Mouse (Mus musculus) frontal cortex, postnatal 36 days (tissue): ENCODE data around the gene Pabpn1.
A peak's percentile ranks its signal among the peaks of the same experiment; 100 is the strongest.
"Not testable (repeated sequence)": the region's sequence is repeated elsewhere in the genome, so short reads cannot be mapped to it uniquely, and the experiment has no call there.

Experiments used
- DNase-seq, 2 experiments: peaks; one replicate each; pipeline ENCODE4 v3.0.0; 2022; ENCODE audit warnings: low spot score in 2 of 2

Gene Pabpn1

GRCm38 (mm10) chr14:54936831-54937160, 44.5 kb downstream of the Pabpn1 start:
- no peak for DNase-seq

DNA sequence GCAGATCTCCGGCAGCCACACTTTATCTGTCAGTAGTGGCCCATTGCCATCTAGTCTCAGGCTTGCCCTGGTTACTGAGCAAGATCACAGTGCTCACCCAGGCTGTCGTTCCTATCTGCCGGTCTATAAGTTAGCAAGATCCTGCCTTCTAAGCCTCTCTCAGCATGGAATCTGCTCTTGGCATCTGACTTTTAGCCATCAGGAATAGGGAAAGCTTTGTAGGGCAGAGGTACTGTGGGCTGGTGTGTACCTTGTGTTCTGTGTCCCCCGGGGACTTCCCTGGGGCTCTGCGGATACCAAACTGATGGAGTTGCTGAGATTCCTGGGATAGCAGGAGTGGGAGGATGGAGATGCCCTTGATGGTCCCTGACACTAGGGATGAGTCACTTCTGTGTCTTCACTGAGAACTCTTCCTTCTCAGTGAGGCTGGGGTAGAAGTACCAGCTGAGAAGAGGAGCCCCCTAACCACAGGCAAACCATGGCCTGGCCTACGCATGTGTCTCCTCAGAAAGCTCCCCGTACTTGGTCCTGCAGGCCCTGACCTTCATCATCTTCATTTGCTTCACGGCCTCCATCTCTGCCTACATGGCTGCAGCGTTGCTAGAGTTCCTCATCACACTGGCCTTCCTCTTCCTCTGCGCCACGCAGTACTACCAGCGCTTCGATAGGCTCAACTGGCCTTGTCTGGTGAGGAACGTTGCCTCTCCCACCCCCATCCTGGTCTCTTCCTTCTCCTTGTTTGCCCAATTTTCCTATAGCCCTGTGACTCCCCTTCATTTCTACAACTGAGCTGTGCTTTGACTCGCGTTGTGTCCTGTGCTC, 45.3 kb downstream of the Pabpn1 start:
- DNase-seq, result no peak

GRCm38 (mm10) chr14:54938431-54939219, 46.3 kb downstream of the Pabpn1 start:
- no peak for DNase-seq

DNA sequence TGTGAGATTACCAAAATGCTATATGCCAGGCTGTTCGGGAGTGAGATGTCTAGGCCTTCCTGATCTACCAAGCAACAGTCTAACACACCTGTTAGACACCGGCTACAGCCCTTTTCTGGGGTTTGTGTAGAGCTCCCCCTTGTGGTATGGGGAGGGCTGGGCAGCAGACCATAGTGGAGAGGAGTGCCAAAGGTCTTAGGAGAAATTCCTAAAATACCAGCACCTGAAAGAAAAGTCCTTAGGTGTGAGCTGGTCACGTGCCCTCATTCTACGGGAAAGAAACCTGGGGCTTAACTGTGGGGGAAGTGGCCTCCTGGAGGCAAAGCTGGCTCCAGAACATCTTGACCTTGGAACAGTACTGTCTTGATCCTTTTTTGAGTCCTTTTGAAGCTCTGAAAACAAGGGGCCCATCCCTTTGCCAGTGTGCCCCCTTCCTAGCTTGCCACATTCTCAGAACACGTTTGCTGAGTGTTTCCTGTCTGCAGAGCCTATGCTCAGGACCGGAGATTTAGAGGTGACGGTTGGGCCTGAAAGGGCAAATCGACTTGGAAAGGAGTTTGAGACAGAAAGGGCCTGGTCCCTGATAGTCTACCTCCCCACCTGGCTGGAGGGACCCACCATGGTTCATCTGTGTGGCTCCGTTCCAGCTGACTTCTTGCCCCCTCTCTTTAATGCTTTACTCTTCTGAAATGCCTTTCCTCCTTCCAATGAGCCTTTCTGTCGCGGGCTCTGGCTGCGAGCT, 47.3 kb downstream of the Pabpn1 start:
- DNase-seq, result peak; percentile 41 to 55

DNA sequence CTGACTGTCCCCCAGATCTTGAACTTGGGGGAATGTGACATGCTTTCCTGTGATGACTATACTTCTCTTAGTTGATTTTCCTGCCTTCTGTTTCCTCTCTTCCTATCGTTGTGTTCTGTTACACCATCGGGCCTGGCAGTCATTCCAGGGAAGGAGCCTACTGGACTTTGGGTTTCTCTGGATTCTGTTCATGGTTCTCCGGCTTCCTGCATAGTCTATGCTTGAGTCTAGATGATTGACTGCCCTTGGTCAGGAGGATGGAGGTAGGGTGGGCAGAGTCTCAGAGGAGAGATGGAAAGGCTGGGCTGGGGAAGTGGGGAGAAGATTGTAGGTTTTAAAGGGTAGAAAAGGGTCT, 47.9 kb downstream of the Pabpn1 start:
- no peak for DNase-seq

DNA sequence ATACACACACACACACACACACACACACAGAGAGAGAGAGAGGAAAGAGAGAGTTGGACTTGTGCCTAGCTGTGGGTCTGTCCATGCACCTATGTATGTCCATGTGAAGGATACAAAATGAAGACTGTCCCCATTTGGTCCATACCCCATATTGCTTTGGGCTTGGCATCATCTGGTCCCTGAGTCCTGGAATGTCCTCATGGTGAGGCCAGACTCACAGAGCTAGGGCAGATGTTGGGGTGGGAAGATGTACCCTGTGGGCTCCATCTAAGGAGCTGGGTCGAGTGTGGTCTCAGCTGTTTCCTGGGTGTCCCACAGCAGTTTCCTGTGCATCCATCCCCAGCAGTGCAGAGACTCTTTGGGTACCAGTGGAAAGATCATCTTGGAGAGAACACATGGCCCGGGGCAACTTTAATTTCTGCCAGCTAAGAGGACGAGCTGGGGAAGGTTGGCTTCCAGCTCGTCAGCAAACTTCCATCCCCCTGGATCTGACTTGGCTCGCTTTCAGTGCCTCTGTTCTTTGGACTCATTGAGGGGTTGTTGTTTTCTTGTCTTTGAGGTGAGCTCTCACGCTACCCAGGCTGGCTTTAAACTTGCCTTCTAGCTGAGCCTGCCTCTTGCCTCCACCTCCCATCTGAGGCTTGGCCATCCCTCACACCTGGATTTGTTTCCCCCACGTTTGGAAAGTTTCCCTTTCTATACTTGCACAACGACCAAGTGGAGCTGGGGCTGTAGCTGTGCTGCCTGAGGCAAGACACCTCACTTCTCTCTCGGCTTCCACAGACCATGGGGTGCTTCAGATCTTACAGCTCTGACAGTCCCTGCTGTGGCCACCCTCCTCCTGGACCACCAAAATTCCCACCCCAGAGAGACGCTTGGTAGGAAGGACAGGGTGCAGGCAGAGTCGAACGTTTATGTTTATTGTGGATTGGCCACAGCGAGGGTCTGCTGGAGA, 49.0 kb downstream of the Pabpn1 start:
- no peak for DNase-seq

DNA sequence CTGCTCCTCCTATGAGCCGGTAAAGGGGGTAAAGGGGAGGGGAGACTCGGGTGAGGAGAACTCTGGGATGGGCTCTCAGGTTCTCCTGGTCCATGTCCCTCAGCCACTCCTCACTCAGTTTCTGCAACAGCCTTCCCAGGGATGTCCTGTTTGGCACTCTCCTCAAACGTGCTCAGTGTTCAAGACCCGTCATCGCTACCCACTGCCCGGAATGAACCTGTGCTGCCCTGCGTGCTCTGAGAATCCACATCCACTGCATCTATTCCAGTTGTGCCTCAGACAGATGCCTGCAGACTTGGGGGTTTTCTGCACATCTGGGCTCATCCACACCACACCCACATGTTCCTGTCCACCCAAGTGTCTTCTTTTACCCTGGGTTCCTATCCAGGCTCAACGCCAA, 50.2 kb downstream of the Pabpn1 start:
- no peak for DNase-seq

- no peak for DNase-seq
These were observed 51.7 kb downstream of the Pabpn1 start for GRCm38 (mm10) chr14:54943971-54944370.

GRCm38 (mm10) chr14:54944939-54945338, 52.6 kb downstream of the Pabpn1 start:
- no peak for DNase-seq

- no peak for DNase-seq
These were observed 53.8 kb downstream of the Pabpn1 start for GRCm38 (mm10) chr14:54945975-54946704.

GRCm38 (mm10) chr14:54947008-54947407, 54.7 kb downstream of the Pabpn1 start:
- not testable (repeated sequence) for DNase-seq
